Mouse (Mus musculus): ENCODE results near the gene Pde4c. TPM values are rescaled to one million over a fixed set of nuclear protein-coding genes. Genes with fewer than 3 reads are reported as not detected.

Gene Pde4c
- polyA plus RNA-seq, 1 experiment from 2014 or later = 0.16 TPM

DNA sequence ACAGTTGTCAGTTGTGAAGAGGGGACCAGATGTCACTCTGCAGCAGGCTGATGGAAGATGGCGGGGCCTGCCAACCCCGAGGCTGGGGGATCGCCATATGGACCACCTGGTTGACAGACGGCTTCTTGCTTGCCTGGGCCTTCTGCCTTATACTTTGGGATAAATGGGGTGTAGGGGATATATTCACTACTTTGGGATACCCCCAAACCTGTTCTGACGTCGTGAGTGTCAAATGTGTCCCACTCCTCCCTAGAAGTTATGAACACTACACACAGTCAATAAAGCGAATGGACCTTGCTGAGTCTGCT is 34.7 kb downstream of the Pde4c start:
- Histone ChIP-seq H3K36me3 (ENCODE audit: control insufficient read depth, insufficient read depth, low read length) (no peaks in the 10 kb centered on the region), H3K27ac (ENCODE audit: low read depth, low read length) (no peak overlapping the region), H3K27me3 (ENCODE audit: control insufficient read depth, insufficient read depth, low read length) (no peaks in the 10 kb centered on the region), H3K9ac (ENCODE audit: low read length) (no peak overlapping the region), H3K4me3 (ENCODE audit: low read depth, low read length) (no peak overlapping the region), H3K9me3 (ENCODE audit: control insufficient read depth, low read length) (no peaks in the 10 kb centered on the region), H3K4me1 (ENCODE audit: control insufficient read depth, insufficient read depth, low read length) (peaks cover 11% of the 10 kb centered on the region; the same call in 1 of the 2 replicates), H3K4me2 (no peak overlapping the region)
- WGBS = 86% methylated on average over 7 of the region's 7 CpGs
- no peak for ATAC-seq (ENCODE audit: low FRiP score)
- DNase-seq (ENCODE audit: low spot score, missing footprints) = no peak

DNA sequence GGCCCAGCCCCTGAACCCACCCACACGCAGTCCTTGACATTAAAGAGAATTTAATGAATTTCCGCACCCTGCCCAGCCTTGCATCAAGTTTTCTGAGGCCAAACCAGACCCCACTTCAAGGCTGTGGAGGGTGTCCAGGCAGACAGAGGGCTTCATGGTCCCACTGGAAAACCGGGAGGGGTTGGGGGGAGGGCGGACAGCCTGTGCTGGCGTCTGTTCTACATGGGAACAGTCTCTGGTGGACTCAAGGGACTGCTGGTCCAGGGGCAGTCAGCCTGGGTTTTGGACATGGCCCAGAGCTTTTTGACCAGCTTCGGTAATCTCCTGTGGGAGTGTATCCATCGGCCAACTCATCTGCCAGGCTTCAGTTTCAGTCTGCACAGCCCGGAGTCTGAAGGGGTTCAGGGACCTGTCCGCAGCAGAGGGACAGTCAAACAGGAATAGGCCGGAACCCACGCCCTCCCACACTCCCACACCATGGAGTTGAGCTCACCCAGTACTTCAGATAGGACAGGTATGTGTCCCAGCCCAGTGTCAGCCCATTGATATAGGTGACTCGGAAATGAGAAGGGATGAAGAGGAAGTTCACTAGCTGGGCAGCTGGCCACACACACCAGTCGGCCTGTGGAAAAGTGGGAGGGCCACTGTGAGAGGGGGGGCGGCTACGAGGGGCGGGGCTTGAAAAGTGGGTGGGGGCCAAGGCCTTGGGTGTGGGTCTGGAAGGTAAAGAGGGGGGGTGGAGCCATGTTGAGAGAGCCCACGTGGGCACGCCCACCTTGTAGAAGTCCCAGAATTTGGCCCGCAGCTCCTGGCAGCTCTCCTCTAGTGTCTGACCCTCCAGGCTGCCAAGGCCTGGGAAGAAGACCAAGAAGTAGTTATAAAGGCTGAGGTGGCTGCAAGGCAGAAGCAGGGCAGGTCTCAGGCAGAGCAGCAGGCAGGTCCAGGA is 35.4 kb downstream of the Pde4c start:
- Histone ChIP-seq H3K4me1 (ENCODE audit: control insufficient read depth, insufficient read depth, low read length) (peaks cover 11% of the 10 kb centered on the region; the same call in 1 of the 2 replicates), H3K4me2 (no peak overlapping the region)
- 76% methylated on average over 19 of the region's 19 CpGs for WGBS

DNA sequence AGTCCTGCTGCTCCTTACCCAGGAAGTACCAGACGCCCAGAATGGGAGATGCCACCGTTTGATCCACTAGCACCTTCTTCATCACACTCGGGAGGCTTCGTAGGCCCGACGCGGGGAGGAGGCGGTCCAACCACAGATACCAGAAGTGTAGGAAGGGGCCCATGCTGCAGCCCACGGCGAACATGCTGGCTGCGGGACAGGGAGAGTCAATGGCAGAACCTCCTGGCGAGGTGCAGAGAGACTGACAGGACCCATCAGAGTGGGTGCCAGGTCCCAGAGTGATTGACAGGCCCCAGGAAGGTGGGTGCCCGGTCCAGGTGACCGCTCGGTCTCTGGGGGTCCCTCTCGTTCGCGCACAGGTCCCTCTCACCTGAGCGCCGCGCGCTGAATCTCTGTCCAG is 36.8 kb downstream of the Pde4c start:
- Histone ChIP-seq H3K4me3 (ENCODE audit: low read depth, low read length) (peak overlapping the region; percentile 68), H3K9ac (ENCODE audit: low read length) (peak overlapping the region; percentile 77), H3K27ac (ENCODE audit: low read depth, low read length) (no peak overlapping the region), H3K4me2 (peak overlapping the region; percentile 100), H3K9me3 (ENCODE audit: control insufficient read depth, low read length) (no peaks in the 10 kb centered on the region), H3K36me3 (ENCODE audit: control insufficient read depth, insufficient read depth, low read length) (no peaks in the 10 kb centered on the region), H3K4me1 (ENCODE audit: control insufficient read depth, insufficient read depth, low read length) (peaks cover 6% of the 10 kb centered on the region; the same call in 1 of the 2 replicates), H3K27me3 (ENCODE audit: control insufficient read depth, insufficient read depth, low read length) (no peaks in the 10 kb centered on the region)
- ATAC-seq (ENCODE audit: low FRiP score) (no peak; the same call in 1 of the 2 replicates), DNase-seq (ENCODE audit: low spot score, missing footprints) (peak; percentile 87)
- WGBS = 1% methylated on average over 22 of the region's 22 CpGs

More for the DNA sequence above, 35.4 kb downstream of the Pde4c start:
- no peak overlapping the region for H3K9ac ChIP-seq (ENCODE audit: low read length)
- H3K36me3 ChIP-seq (ENCODE audit: control insufficient read depth, insufficient read depth, low read length) = no peaks in the 10 kb centered on the region
- no peaks in the 10 kb centered on the region for H3K27me3 ChIP-seq (ENCODE audit: control insufficient read depth, insufficient read depth, low read length)
- no peak overlapping the region for H3K27ac ChIP-seq (ENCODE audit: low read depth, low read length)
- DNase-seq (ENCODE audit: low spot score, missing footprints) (no peak), ATAC-seq (ENCODE audit: low FRiP score) (no peak)
- H3K9me3 ChIP-seq (ENCODE audit: control insufficient read depth, low read length) = no peaks in the 10 kb centered on the region
- H3K4me3 ChIP-seq (ENCODE audit: low read depth, low read length) = no peak overlapping the region

DNA sequence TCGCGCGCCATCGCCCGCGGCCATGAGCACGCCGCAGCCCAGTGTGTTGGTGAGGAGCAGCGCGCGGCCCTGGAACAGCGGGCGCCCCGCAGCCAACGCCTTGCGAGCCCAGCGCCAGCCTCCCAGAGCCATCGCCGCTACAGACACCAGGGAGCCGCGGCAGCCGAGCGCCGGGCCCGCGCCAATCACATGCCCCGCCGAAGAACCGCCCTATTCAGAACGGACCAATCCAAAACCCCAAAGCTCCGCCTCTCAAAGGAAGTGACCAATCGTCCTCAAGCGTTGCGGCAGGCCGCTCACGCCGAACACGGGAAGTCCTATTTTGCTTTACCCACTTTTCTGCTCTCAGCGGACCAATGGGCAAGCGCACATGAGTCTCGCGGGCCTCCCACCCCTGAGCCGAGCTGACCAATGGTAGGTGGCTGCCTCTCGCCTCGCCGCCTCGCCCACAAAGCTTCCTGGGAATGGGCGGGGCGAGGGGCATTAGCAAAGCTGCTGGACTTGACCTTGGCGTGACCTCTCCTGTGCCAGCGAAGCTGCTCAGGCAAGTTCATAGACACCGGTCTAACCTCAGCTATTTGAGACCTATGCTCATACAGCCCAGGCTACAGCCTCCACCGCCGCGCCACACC is 37.4 kb downstream of the Pde4c start, which contains the start of gene Mpv17l2:
Gene Mpv17l2, minus strand, starts transcription at position 172 of the 632 bp plus-strand sequence.
- Histone ChIP-seq H3K4me1 (ENCODE audit: control insufficient read depth, insufficient read depth, low read length) (peaks cover 8% of the 10 kb centered on the region), H3K4me3 (ENCODE audit: low read depth, low read length) (peak within 1 kb of the TSS; percentile 68), H3K27me3 (ENCODE audit: control insufficient read depth, insufficient read depth, low read length) (peaks cover under 1% of the 10 kb centered on the region; the same call in 1 of the 2 replicates), H3K27ac (ENCODE audit: low read depth, low read length) (no peak within 1 kb of the TSS), H3K9me3 (ENCODE audit: control insufficient read depth, low read length) (no peaks in the 10 kb centered on the region), H3K4me2 (peak within 1 kb of the TSS; percentile 100), H3K9ac (ENCODE audit: low read length) (peak within 1 kb of the TSS; percentile 77), H3K36me3 (ENCODE audit: control insufficient read depth, insufficient read depth, low read length) (no peaks in the 10 kb centered on the region)
- under 1% methylated on average over 55 of the region's 55 CpGs for WGBS
- DNase-seq (ENCODE audit: low spot score, missing footprints) (peak; percentile 98), ATAC-seq (ENCODE audit: low FRiP score) (peak; percentile 97)

DNA sequence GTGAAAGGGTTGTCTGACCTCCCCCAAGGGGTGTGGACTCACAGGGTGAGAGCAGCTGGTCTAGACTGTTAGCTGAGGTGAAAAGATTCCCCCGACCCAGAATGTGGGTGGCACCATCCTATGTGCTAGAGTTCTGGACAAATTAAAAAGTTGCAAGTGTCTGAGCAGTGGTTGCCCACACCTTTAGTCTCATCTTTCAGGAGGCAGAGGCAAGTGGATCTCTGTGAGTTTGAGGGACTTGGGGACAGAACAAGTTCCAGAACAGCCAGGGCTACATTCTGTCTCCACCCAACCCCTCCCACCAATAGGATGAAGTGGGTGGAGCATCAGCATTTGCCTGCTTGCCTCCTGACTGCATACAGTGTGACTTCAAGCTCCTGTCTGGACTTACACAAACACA is 38.6 kb downstream of the Pde4c start:
- no peak for DNase-seq (ENCODE audit: low spot score, missing footprints)
- Histone ChIP-seq H3K36me3 (ENCODE audit: control insufficient read depth, insufficient read depth, low read length) (no peaks in the 10 kb centered on the region), H3K9me3 (ENCODE audit: control insufficient read depth, low read length) (no peaks in the 10 kb centered on the region), H3K4me1 (ENCODE audit: control insufficient read depth, insufficient read depth, low read length) (peaks cover 19% of the 10 kb centered on the region), H3K4me2 (no peak overlapping the region), H3K4me3 (ENCODE audit: low read depth, low read length) (no peak overlapping the region), H3K9ac (ENCODE audit: low read length) (no peak overlapping the region), H3K27me3 (ENCODE audit: control insufficient read depth, insufficient read depth, low read length) (peaks cover 2% of the 10 kb centered on the region; the same call in 1 of the 2 replicates), H3K27ac (ENCODE audit: low read depth, low read length) (no peak overlapping the region)
- 83% methylated on average over 1 of the region's 1 CpGs for WGBS
- no peak for ATAC-seq (ENCODE audit: low FRiP score)

DNA sequence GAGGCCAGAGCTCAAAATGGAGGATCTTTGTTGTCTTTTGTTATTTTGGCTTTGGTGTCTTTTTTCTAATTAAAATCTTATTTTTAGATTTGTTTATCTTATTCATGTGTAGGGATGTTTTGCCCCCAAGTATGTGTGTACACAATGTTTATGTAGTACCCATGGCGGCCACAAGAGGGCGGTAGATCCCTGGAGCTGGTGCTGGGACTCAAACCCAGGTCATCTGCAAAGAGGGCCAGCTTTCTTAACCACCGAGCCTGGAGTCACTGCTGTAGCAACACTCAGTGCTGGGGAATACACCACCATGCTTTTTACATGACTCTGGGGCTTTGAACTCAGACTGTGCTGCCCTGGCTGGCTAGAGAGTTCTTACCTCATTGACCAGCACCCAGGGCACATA is 39.8 kb downstream of the Pde4c start:
- H3K4me3 ChIP-seq (ENCODE audit: low read depth, low read length) = no peak overlapping the region
- H3K9ac ChIP-seq (ENCODE audit: low read length) = no peak overlapping the region
- H3K36me3 ChIP-seq (ENCODE audit: control insufficient read depth, insufficient read depth, low read length) = peaks cover 3% of the 10 kb centered on the region; the same call in 1 of the 2 replicates
- 6% methylated on average over 3 of the region's 3 CpGs for WGBS
- H3K27me3 ChIP-seq (ENCODE audit: control insufficient read depth, insufficient read depth, low read length) = peaks cover 2% of the 10 kb centered on the region; the same call in 1 of the 2 replicates
- DNase-seq (ENCODE audit: low spot score, missing footprints) = peak; percentile 92
- no peak overlapping the region for H3K27ac ChIP-seq (ENCODE audit: low read depth, low read length)
- no peak overlapping the region for H3K4me2 ChIP-seq
- H3K4me1 ChIP-seq (ENCODE audit: control insufficient read depth, insufficient read depth, low read length) = peaks cover 19% of the 10 kb centered on the region
- no peaks in the 10 kb centered on the region for H3K9me3 ChIP-seq (ENCODE audit: control insufficient read depth, low read length)
- no peak for ATAC-seq (ENCODE audit: low FRiP score)

DNA sequence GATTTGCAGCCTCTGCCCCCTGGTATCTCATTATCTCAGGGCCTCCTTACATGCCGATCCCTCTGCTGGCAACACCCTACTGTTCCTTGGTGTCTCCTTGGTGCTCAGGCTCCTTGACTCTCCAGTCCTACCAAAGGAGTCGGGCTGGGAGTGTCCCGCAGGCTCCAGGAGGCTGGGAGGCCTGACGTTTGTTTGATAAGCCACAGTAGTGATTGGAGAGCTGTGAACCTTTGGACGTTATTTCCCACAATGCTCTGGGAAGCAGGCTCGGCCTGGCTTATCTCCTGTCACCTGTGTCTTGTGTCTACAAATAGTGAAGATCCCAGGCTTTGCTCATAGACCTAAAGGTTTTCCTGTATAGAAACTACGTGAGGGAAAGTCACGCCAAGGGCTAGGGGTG is 40.5 kb downstream of the Pde4c start:
- Histone ChIP-seq H3K4me3 (ENCODE audit: low read depth, low read length) (no peak overlapping the region), H3K27ac (ENCODE audit: low read depth, low read length) (no peak overlapping the region), H3K4me1 (ENCODE audit: control insufficient read depth, insufficient read depth, low read length) (peaks cover 19% of the 10 kb centered on the region), H3K4me2 (no peak overlapping the region), H3K9ac (ENCODE audit: low read length) (no peak overlapping the region), H3K36me3 (ENCODE audit: control insufficient read depth, insufficient read depth, low read length) (peaks cover 9% of the 10 kb centered on the region; the same call in 1 of the 2 replicates), H3K27me3 (ENCODE audit: control insufficient read depth, insufficient read depth, low read length) (peaks cover 2% of the 10 kb centered on the region; the same call in 1 of the 2 replicates), H3K9me3 (ENCODE audit: control insufficient read depth, low read length) (no peaks in the 10 kb centered on the region)
- WGBS = 87% methylated on average over 8 of the region's 8 CpGs
- no peak for DNase-seq (ENCODE audit: low spot score, missing footprints)
- ATAC-seq (ENCODE audit: low FRiP score) = no peak

DNA sequence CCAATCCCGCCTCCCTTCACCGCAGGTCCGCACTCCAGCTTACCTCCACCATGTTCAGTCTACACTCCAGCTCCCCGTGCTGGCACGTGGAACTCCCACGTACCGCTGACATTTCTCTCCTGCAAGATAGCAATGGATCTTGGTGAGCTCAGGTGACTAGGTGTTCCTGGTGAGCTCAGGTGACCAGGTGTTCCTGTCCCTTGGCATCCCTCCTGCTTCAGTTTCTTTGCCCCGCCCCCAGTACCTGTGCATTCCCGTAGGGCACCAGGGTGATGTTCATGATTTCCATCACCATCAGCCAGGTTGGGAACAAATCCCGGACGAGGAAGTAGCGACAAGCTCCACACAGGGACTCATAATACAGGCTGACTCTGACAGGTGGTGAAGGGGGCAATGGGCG is 41.2 kb downstream of the Pde4c start:
- Histone ChIP-seq H3K4me3 (ENCODE audit: low read depth, low read length) (no peak overlapping the region), H3K9me3 (ENCODE audit: control insufficient read depth, low read length) (no peaks in the 10 kb centered on the region), H3K27ac (ENCODE audit: low read depth, low read length) (no peak overlapping the region), H3K9ac (ENCODE audit: low read length) (no peak overlapping the region), H3K4me2 (no peak overlapping the region), H3K27me3 (ENCODE audit: control insufficient read depth, insufficient read depth, low read length) (peaks cover 2% of the 10 kb centered on the region; the same call in 1 of the 2 replicates), H3K36me3 (ENCODE audit: control insufficient read depth, insufficient read depth, low read length) (peaks cover 9% of the 10 kb centered on the region; the same call in 1 of the 2 replicates), H3K4me1 (ENCODE audit: control insufficient read depth, insufficient read depth, low read length) (peaks cover 19% of the 10 kb centered on the region)
- 94% methylated on average over 13 of the region's 13 CpGs for WGBS
- DNase-seq (ENCODE audit: low spot score, missing footprints) = no peak
- no peak for ATAC-seq (ENCODE audit: low FRiP score)

DNA sequence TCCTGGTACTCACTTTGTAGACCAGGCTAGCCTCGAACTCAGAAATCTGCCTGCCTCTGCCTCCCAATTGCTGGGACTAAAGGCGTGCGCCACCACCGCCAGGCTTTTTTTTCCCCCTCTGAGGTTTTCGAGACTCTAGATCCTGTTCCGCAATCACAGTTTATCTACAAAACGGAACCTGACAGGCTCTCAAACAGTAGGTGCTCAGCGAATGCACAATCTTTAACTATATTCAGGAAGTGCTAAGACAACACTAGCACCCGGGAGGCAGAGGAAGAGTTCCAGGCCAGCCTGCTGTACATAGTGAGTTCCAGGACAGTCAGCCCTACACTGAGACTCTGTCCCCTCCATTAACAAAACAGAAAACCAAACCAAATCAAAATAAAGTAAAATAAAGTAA is 41.8 kb downstream of the Pde4c start:
- Histone ChIP-seq H3K4me1 (ENCODE audit: control insufficient read depth, insufficient read depth, low read length) (peaks cover 13% of the 10 kb centered on the region), H3K9ac (ENCODE audit: low read length) (no peak overlapping the region; the same call in 1 of the 2 replicates), H3K4me2 (peak overlapping the region; percentile 56; the same call in 1 of the 2 replicates)

More for the DNA sequence above, 41.8 kb downstream of the Pde4c start:
- Histone ChIP-seq H3K27me3 (ENCODE audit: control insufficient read depth, insufficient read depth, low read length) (peaks cover 2% of the 10 kb centered on the region; the same call in 1 of the 2 replicates), H3K9me3 (ENCODE audit: control insufficient read depth, low read length) (no peaks in the 10 kb centered on the region), H3K4me3 (ENCODE audit: low read depth, low read length) (no peak overlapping the region), H3K36me3 (ENCODE audit: control insufficient read depth, insufficient read depth, low read length) (peaks cover 9% of the 10 kb centered on the region; the same call in 1 of the 2 replicates), H3K27ac (ENCODE audit: low read depth, low read length) (no peak overlapping the region)
- ATAC-seq (ENCODE audit: low FRiP score) (no peak), DNase-seq (ENCODE audit: low spot score, missing footprints) (no peak)
- 80% methylated on average over 9 of the region's 9 CpGs for WGBS
